Mouse (Mus musculus) adrenal gland, adult (tissue): ENCODE results near the gene Coro1b.
A peak's percentile ranks its signal among the peaks of the same experiment; 100 is the strongest.

Experiments
- DNase-seq, 2 experiments: peaks; one replicate each; pipeline ENCODE4 v3.0.0; 2022 to 2023; ENCODE audit warnings: low spot score in 1 of 2; ENCODE audit not compliant: inconsistent age in 2 of 2

Coro1b gene

GRCm38 (mm10) chr19:4155223-4156072, 7.0 kb downstream of the Coro1b start:
- peak in 1 of 2 experiments; percentile 42 for DNase-seq

- peak in 1 of 2 experiments; percentile 34 for DNase-seq
Observed at GRCm38 (mm10) chr19:4156073-4156579, 7.7 kb downstream of the Coro1b start.

- DNase-seq: no peak
Observed at GRCm38 (mm10) chr19:4156771-4157170, 8.4 kb downstream of the Coro1b start.

GRCm38 (mm10) chr19:4159049-4159448, 10.6 kb downstream of the Coro1b start:
- DNase-seq: no peak

GRCm38 (mm10) chr19:4162646-4163542, 14.5 kb downstream of the Coro1b start, which contains the start of gene Rps6kb2:
TSS of gene Rps6kb2 (minus strand) at chr19:4163354.
- peak; percentile 96 to 99 for DNase-seq

- DNase-seq: no peak
Observed at GRCm38 (mm10) chr19:4163543-4163887, 15.1 kb downstream of the Coro1b start.

GRCm38 (mm10) chr19:4164100-4164499, 15.7 kb downstream of the Coro1b start:
- no peak for DNase-seq

- peak; percentile 68 to 92 for DNase-seq
Observed at GRCm38 (mm10) chr19:4164721-4165120, 16.3 kb downstream of the Coro1b start.

- peak in 1 of 2 experiments; percentile 58 for DNase-seq
Observed at GRCm38 (mm10) chr19:4166678-4167476, 18.5 kb downstream of the Coro1b start.

- DNase-seq: peak; percentile 100
Observed at GRCm38 (mm10) chr19:4169378-4169784, 21.0 kb downstream of the Coro1b start.

GRCm38 (mm10) chr19:4169810-4170209, 21.4 kb downstream of the Coro1b start:
- DNase-seq: no peak

GRCm38 (mm10) chr19:4170723-4171392, 22.4 kb downstream of the Coro1b start:
- DNase-seq: no peak

GRCm38 (mm10) chr19:4171393-4172290, 23.2 kb downstream of the Coro1b start:
- DNase-seq: no peak

GRCm38 (mm10) chr19:4172925-4173324, 24.5 kb downstream of the Coro1b start:
- no peak for DNase-seq

- peak in 1 of 2 experiments; percentile 67 for DNase-seq
Observed at GRCm38 (mm10) chr19:4175368-4175947, 27.0 kb downstream of the Coro1b start, which contains the start of gene Carns1. TSS of gene Carns1 (minus strand) at chr19:4175479.

GRCm38 (mm10) chr19:4180411-4180810, 32.0 kb downstream of the Coro1b start:
- no peak for DNase-seq

- DNase-seq: peak; percentile 72 to 89
Observed at GRCm38 (mm10) chr19:4181892-4182291, 33.5 kb downstream of the Coro1b start.

GRCm38 (mm10) chr19:4183689-4184088, 35.3 kb downstream of the Coro1b start:
- DNase-seq: no peak
